Mouse (Mus musculus) urinary bladder, postnatal 25 days (tissue): ENCODE data around the gene Efna4.

ENCODE experiments used
- DNase-seq: peaks from one replicate; pipeline ENCODE4 v3.0.0; 2022; ENCODE audit warnings: low spot score

Gene Efna4

GRCm38 (mm10) chr3:89337721-89338578 is at the start of gene Efna4:
TSS of gene Efna4 (minus strand) at chr3:89338028.
- DNase-seq, result peak; percentile 53

- DNase-seq, result no peak
Measured at GRCm38 (mm10) chr3:89386438-89387420, 48.9 kb upstream of the Efna4 start.

- no peak for DNase-seq
Measured at GRCm38 (mm10) chr3:89385451-89385850, 47.6 kb upstream of the Efna4 start.

- peak; percentile 62 for DNase-seq
Measured at GRCm38 (mm10) chr3:89384331-89385076, 46.7 kb upstream of the Efna4 start.

GRCm38 (mm10) chr3:89383651-89384255 is 45.9 kb upstream of the Efna4 start:
- no peak for DNase-seq

GRCm38 (mm10) chr3:89382950-89383349 is 45.1 kb upstream of the Efna4 start:
- no peak for DNase-seq

GRCm38 (mm10) chr3:89382033-89382882 is 44.4 kb upstream of the Efna4 start:
- no peak for DNase-seq

- no peak for DNase-seq
Measured at GRCm38 (mm10) chr3:89381233-89381632, 43.4 kb upstream of the Efna4 start.

- DNase-seq, result no peak
Measured at GRCm38 (mm10) chr3:89380711-89381110, 42.9 kb upstream of the Efna4 start.

- no peak for DNase-seq
Measured at GRCm38 (mm10) chr3:89380291-89380690, 42.5 kb upstream of the Efna4 start.

GRCm38 (mm10) chr3:89379388-89380131 is 41.7 kb upstream of the Efna4 start:
- no peak for DNase-seq

- peak; percentile 77 for DNase-seq
Measured at GRCm38 (mm10) chr3:89378394-89379067, 40.7 kb upstream of the Efna4 start.

GRCm38 (mm10) chr3:89377831-89378230 is 40.0 kb upstream of the Efna4 start:
- DNase-seq, result no peak

- DNase-seq, result no peak
Measured at GRCm38 (mm10) chr3:89373581-89374231, 35.9 kb upstream of the Efna4 start.

GRCm38 (mm10) chr3:89367338-89367737 is 29.5 kb upstream of the Efna4 start:
- no peak for DNase-seq

GRCm38 (mm10) chr3:89365486-89366414 is 27.9 kb upstream of the Efna4 start:
- DNase-seq, result no peak

GRCm38 (mm10) chr3:89365153-89365485 is 27.3 kb upstream of the Efna4 start, which contains the start of gene Dcst1:
TSS of gene Dcst1 (minus strand) at chr3:89365253.
- no peak for DNase-seq

- no peak for DNase-seq
Measured at GRCm38 (mm10) chr3:89364631-89365030, 26.8 kb upstream of the Efna4 start.
